Mouse (Mus musculus): ENCODE data around the gene Plekhd1. TPM values are rescaled to one million over a fixed set of nuclear protein-coding genes. Genes with fewer than 3 reads are reported as not detected.
A peak's percentile ranks its signal among the peaks of the same experiment; 100 is the strongest.

Plekhd1 gene
- polyA plus RNA-seq, 1 experiment from 2014 or later, result 0.65 TPM

GRCm38 (mm10) chr12:80706915-80707604 is 14.7 kb downstream of the Plekhd1 start:
- Histone ChIP-seq H3K27ac (no peak overlapping the region), H3K36me3 (replicated peaks) (no peaks in the 10 kb centered on the region), H3K4me3 (replicated peaks) (no peak overlapping the region), H3K4me2 (no peak overlapping the region), H3K9me3 (no peaks in the 10 kb centered on the region), H3K9ac (0 out of 2 replicates have a peak overlapping the region, but pooled peaks have one; percentile 3), H3K27me3 (no peaks in the 10 kb centered on the region), H3K4me1 (no peaks in the 10 kb centered on the region; the same call in 1 of the 2 replicates)
- no peak for ATAC-seq (ENCODE audit: low FRiP score)
- WGBS, result 61% methylated on average over 6 of the region's 6 CpGs

- Histone ChIP-seq H3K4me2 (no peak overlapping the region), H3K4me3 (replicated peaks) (no peak overlapping the region), H3K9ac (no peak overlapping the region), H3K4me1 (no peaks in the 10 kb centered on the region; the same call in 1 of the 2 replicates), H3K36me3 (replicated peaks) (no peaks in the 10 kb centered on the region), H3K27me3 (peaks cover 4% of the 10 kb centered on the region; the same call in 1 of the 2 replicates), H3K27ac (no peak overlapping the region), H3K9me3 (no peaks in the 10 kb centered on the region)
- ATAC-seq (ENCODE audit: low FRiP score), result no peak
- WGBS, result 80% methylated on average over 6 of the region's 6 CpGs
Observed at GRCm38 (mm10) chr12:80715915-80716314, 23.5 kb downstream of the Plekhd1 start.

GRCm38 (mm10) chr12:80719141-80719540 is 26.8 kb downstream of the Plekhd1 start:
- 85% methylated on average over 2 of the region's 2 CpGs for WGBS
- no peaks in the 10 kb centered on the region; the same call in 1 of the 2 replicates for H3K4me1 ChIP-seq

GRCm38 (mm10) chr12:80720507-80720906 is 28.1 kb downstream of the Plekhd1 start:
- 71% methylated on average over 12 of the region's 12 CpGs for WGBS
- H3K4me2 ChIP-seq, result no peak overlapping the region
- ATAC-seq (ENCODE audit: low FRiP score), result no peak
- no peak overlapping the region for H3K9ac ChIP-seq
- no peaks in the 10 kb centered on the region for H3K36me3 ChIP-seq (replicated peaks)
- no peaks in the 10 kb centered on the region; the same call in 1 of the 2 replicates for H3K4me1 ChIP-seq
- H3K9me3 ChIP-seq, result no peaks in the 10 kb centered on the region
- peaks cover 4% of the 10 kb centered on the region; the same call in 1 of the 2 replicates for H3K27me3 ChIP-seq
- no peak overlapping the region for H3K4me3 ChIP-seq (replicated peaks)
- H3K27ac ChIP-seq, result no peak overlapping the region

More at GRCm38 (mm10) chr12:80719141-80719540, 26.8 kb downstream of the Plekhd1 start:
- Histone ChIP-seq H3K27me3 (peaks cover 4% of the 10 kb centered on the region; the same call in 1 of the 2 replicates), H3K36me3 (replicated peaks) (no peaks in the 10 kb centered on the region), H3K9ac (no peak overlapping the region), H3K9me3 (no peaks in the 10 kb centered on the region), H3K4me3 (replicated peaks) (no peak overlapping the region), H3K4me2 (no peak overlapping the region), H3K27ac (no peak overlapping the region)
- no peak for ATAC-seq (ENCODE audit: low FRiP score)

- Histone ChIP-seq H3K27me3 (peaks cover 10% of the 10 kb centered on the region; the same call in 1 of the 2 replicates), H3K9me3 (no peaks in the 10 kb centered on the region), H3K4me2 (no peak overlapping the region), H3K9ac (no peak overlapping the region), H3K27ac (no peak overlapping the region), H3K4me1 (no peaks in the 10 kb centered on the region; the same call in 1 of the 2 replicates), H3K4me3 (replicated peaks) (no peak overlapping the region), H3K36me3 (replicated peaks) (no peaks in the 10 kb centered on the region)
- no peak for ATAC-seq (ENCODE audit: low FRiP score)
- WGBS, result 85% methylated on average over 15 of the region's 15 CpGs
Observed at GRCm38 (mm10) chr12:80721458-80721857, 29.1 kb downstream of the Plekhd1 start.

GRCm38 (mm10) chr12:80724853-80725559 is 32.6 kb downstream of the Plekhd1 start:
- no peaks in the 10 kb centered on the region for H3K36me3 ChIP-seq (replicated peaks)
- no peak overlapping the region for H3K4me3 ChIP-seq (replicated peaks)
- 0 out of 2 replicates have a peak, but pooled peaks cover 6% of the 10 kb centered on the region for H3K27me3 ChIP-seq
- no peak for ATAC-seq (ENCODE audit: low FRiP score)
- H3K4me1 ChIP-seq, result no peaks in the 10 kb centered on the region; the same call in 1 of the 2 replicates
- no peak overlapping the region for H3K27ac ChIP-seq
- no peak overlapping the region for H3K4me2 ChIP-seq
- no peak overlapping the region for H3K9ac ChIP-seq
- H3K9me3 ChIP-seq, result no peaks in the 10 kb centered on the region
- 30% methylated on average over 10 of the region's 10 CpGs for WGBS

GRCm38 (mm10) chr12:80728207-80728606 is 35.8 kb downstream of the Plekhd1 start:
- H3K4me2 ChIP-seq, result no peak overlapping the region
- 0 out of 2 replicates have a peak, but pooled peaks cover 6% of the 10 kb centered on the region for H3K27me3 ChIP-seq
- no peaks in the 10 kb centered on the region for H3K9me3 ChIP-seq
- WGBS, result 22% methylated on average over 1 of the region's 1 CpGs
- ATAC-seq (ENCODE audit: low FRiP score), result no peak
- no peak overlapping the region for H3K27ac ChIP-seq
- no peak overlapping the region for H3K9ac ChIP-seq
- no peaks in the 10 kb centered on the region for H3K36me3 ChIP-seq (replicated peaks)
- no peaks in the 10 kb centered on the region for H3K4me1 ChIP-seq
- H3K4me3 ChIP-seq (replicated peaks), result no peak overlapping the region

GRCm38 (mm10) chr12:80728814-80729213 is 36.4 kb downstream of the Plekhd1 start:
- Histone ChIP-seq H3K4me3 (replicated peaks) (no peak overlapping the region), H3K4me1 (no peaks in the 10 kb centered on the region), H3K27me3 (0 out of 2 replicates have a peak, but pooled peaks cover 6% of the 10 kb centered on the region), H3K27ac (no peak overlapping the region), H3K36me3 (replicated peaks) (no peaks in the 10 kb centered on the region), H3K4me2 (no peak overlapping the region), H3K9ac (no peak overlapping the region), H3K9me3 (no peaks in the 10 kb centered on the region)
- WGBS, result 63% methylated on average over 2 of the region's 2 CpGs
- no peak for ATAC-seq (ENCODE audit: low FRiP score)

- Histone ChIP-seq H3K27me3 (0 out of 2 replicates have a peak, but pooled peaks cover 6% of the 10 kb centered on the region), H3K27ac (no peak overlapping the region), H3K9ac (no peak overlapping the region), H3K4me3 (replicated peaks) (no peak overlapping the region), H3K4me1 (no peaks in the 10 kb centered on the region), H3K36me3 (replicated peaks) (no peaks in the 10 kb centered on the region), H3K4me2 (no peak overlapping the region), H3K9me3 (no peaks in the 10 kb centered on the region)
- 84% methylated on average over 12 of the region's 12 CpGs for WGBS
- ATAC-seq (ENCODE audit: low FRiP score), result no peak
Observed at GRCm38 (mm10) chr12:80729758-80730530, 37.6 kb downstream of the Plekhd1 start.

- no peaks in the 10 kb centered on the region; the same call in 1 of the 2 replicates for H3K4me1 ChIP-seq
- no peaks in the 10 kb centered on the region for H3K36me3 ChIP-seq (replicated peaks)
- peak; percentile 88 for ATAC-seq (ENCODE audit: low FRiP score)
- no peak overlapping the region; the same call in 1 of the 2 replicates for H3K27ac ChIP-seq
- no peak overlapping the region for H3K9ac ChIP-seq
- H3K4me2 ChIP-seq, result peak overlapping the region; percentile 21; the same call in 1 of the 2 replicates
- H3K27me3 ChIP-seq, result 0 out of 2 replicates have a peak, but pooled peaks cover 6% of the 10 kb centered on the region
- H3K4me3 ChIP-seq (replicated peaks), result no peak overlapping the region
- WGBS, result 5% methylated on average over 9 of the region's 9 CpGs
- H3K9me3 ChIP-seq, result no peaks in the 10 kb centered on the region
Observed at GRCm38 (mm10) chr12:80730567-80730966, 38.2 kb downstream of the Plekhd1 start.

GRCm38 (mm10) chr12:80734526-80735470 is 42.4 kb downstream of the Plekhd1 start:
- 66% methylated on average over 13 of the region's 13 CpGs for WGBS
- Histone ChIP-seq H3K4me2 (no peak overlapping the region), H3K27me3 (no peaks in the 10 kb centered on the region), H3K27ac (no peak overlapping the region; the same call in 1 of the 2 replicates), H3K4me1 (peaks cover 21% of the 10 kb centered on the region), H3K4me3 (replicated peaks) (no peak overlapping the region), H3K9me3 (no peaks in the 10 kb centered on the region), H3K9ac (no peak overlapping the region), H3K36me3 (replicated peaks) (no peaks in the 10 kb centered on the region)
- no peak for ATAC-seq (ENCODE audit: low FRiP score)

Measured in forebrain, embryonic 12.5 days (tissue).